Mouse (Mus musculus) small intestine, adult 2 months (tissue): ENCODE data around the gene Foxg1.

Experiments used
- CTCF ChIP-seq: fragments of 200-500 bp; IDR thresholded peaks from 2 replicates; pipeline ENCODE4 v1.5.1; 2012; ENCODE audit warnings: low read depth, mild to moderate bottlenecking, control low read depth, inconsistent platforms, low read length, moderate library complexity, mixed read lengths; ENCODE audit not compliant: insufficient replicate concordance, insufficient read length; ENCODE audit errors: extremely low read depth
- POLR2A ChIP-seq: fragments of 200-500 bp; IDR thresholded peaks from 2 replicates; pipeline ENCODE4 v1.6.1; 2012; ENCODE audit warnings: low read depth, mild to moderate bottlenecking, control low read depth, inconsistent platforms, low read length, moderate library complexity

DNA sequence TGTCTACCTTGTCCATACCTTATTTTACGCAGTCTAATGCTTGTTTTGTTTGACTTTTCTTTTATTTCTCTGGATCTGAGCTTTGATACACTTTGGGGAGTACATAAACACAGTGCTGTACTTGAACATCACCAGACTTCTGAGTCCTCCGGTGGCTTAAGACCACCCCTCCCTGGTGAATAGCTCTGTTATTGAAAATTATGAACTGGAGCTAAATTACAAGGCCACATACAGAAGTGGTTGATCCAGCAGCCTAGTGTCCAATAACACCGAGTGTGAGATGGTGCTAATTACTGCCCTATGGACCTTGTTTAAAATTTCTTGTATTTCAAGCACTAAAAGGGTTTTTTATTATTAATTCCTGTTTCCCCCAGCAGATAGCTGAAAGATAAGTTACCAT, 35.5 kb downstream of the Foxg1 start:
- TF ChIP-seq CTCF, result no peak
- no peak for TF ChIP-seq POLR2A
